Mouse (Mus musculus): ENCODE measurements around the gene Tspan4.
"Not testable (repeated sequence)": the region's sequence is repeated elsewhere in the genome, so short reads cannot be mapped to it uniquely, and the experiment has no call there.

Gene Tspan4

GRCm38 (mm10) chr7:141438201-141438968, 36.7 kb upstream of the Tspan4 start:
- no peak for DNase-seq (ENCODE audit: low read depth, low spot score)

DNA sequence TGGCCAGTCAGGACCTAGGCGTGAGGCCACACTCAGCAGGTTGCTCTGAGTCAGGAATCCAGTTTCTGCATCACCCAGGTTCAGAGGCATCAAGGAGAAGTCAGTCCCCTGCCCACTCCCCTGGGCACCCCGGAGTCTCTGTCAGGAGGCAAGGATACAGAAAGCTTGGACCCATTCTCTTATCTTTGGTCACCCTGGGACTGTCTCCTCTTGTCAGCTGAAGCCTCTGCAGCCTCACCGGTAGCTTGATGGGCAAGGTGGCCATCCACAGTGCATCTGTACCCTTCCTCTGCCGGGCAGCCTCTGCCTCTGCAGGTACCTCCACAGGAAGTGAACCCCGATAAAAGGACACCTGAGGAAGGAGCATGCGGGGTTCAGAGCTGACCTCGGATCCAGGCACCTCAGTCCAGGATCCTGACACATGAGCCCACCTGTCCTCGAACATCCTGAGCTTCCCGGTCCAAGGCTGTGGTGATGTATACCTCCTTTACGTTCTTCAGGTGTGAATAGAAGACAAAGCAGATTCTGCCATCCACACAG, 35.8 kb upstream of the Tspan4 start:
- no peak for DNase-seq (ENCODE audit: low read depth, low spot score)

DNA sequence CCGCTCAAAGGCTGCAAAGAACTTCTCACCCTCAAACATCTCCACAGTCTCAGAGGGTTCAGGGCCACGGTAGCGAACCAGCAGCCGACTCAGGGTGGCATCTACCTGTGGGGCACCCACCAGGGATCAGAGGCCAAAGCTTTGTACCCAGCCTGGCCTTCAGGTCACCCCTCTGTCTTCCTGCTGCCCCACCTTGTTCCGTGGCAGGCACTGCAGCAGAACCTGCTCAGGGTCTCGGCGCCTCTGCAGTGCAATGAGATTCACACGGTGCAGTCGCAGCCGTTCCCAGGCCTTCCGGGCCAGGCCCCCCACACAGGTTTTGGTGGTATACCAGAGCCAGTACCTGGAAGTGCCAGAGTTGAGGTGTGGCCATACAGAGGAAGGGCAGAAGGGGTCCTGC, 35.2 kb upstream of the Tspan4 start:
- no peak for DNase-seq (ENCODE audit: low read depth, low spot score)

DNA sequence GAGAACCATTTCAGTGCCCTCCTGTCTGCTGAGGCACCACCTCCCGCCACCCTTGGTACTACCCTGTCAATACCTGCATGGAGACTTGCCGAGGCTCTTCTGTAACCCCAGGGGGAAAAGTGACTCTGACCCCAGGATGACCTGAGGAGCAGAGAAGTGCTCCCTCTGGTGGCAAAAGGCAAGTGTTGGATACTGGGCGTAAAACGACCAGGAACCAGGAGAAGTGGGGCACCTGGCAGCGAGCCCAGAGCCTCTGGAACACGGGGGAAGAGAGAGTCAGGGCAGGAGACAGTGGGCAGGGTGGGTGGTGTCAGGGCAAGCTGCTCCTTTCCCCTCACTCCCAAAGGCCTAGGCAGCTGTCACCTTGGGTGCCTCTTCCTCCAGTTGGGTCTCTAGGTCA, 34.4 kb upstream of the Tspan4 start:
- peak; percentile 73 for DNase-seq (ENCODE audit: low read depth, low spot score)

GRCm38 (mm10) chr7:141441460-141441859, 33.6 kb upstream of the Tspan4 start:
- DNase-seq (ENCODE audit: low read depth, low spot score), result no peak

DNA sequence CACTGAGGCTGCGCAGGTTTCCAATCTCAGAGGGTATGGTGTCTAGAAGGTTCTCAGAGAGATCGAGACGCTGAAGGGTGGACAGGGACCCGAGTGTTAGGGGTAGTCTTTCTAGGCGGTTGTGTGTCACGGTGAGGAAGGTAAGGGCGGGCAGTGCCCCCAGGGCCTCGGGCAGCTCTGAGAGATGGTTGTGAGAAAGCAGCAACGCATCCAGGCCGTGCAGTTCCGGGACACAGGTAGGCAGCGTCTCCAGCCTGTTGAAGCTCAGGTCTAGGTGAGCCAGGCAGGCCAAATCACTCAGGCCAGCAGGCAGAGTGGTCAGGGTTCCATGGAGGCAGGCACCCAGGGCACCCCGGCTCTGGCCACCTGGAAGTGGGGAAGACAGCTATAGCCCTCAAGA, 32.8 kb upstream of the Tspan4 start:
- DNase-seq (ENCODE audit: low read depth, low spot score), result no peak

DNA sequence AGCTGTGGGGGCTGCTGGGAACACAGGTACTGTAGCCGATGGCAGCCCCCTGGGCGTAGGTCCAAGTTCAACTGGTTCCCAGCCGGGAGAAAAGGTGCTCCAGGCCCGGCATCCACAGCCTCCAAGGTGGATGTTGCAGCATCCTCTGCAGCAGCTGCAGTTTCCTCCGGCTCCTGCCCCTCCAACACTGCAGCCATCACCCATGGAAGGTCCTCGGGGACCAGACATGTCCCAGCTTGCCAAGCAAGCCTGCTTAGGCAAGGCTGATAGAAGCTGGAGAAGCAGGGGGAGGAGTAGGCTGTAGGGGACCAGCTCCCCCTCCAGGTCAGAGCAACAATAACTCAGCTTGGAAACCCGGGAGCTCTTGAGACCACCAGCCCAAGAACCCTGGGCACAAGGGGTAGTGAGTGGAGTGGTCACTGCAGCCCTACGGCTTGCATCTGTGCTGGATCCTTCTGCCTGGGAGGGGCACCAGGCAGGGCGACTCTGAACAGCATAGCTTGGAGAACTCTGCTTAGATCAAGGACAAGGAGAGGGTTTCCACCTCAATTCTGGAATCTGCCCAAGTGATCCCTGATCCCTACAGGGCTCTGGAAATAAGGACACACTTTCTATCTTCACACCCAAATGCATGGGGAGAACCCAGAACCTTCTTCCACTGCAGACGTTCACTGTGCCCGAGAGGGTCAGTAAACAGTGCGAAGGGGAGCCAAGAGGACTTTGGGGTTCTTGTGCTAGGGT, 31.8 kb upstream of the Tspan4 start:
- DNase-seq (ENCODE audit: low read depth, low spot score), result peak; percentile 38

GRCm38 (mm10) chr7:141443828-141444237, 31.2 kb upstream of the Tspan4 start, which contains the start of gene Pidd1:
TSS of gene Pidd1 (minus strand) at chr7:141444025.
- DNase-seq (ENCODE audit: low read depth, low spot score), result peak; percentile 78

- not testable (repeated sequence) for DNase-seq (ENCODE audit: low read depth, low spot score)
Observed at GRCm38 (mm10) chr7:141446374-141446773, 28.7 kb upstream of the Tspan4 start.

- DNase-seq (ENCODE audit: low read depth, low spot score), result peak; percentile 94
Observed at GRCm38 (mm10) chr7:141447110-141447991, 27.7 kb upstream of the Tspan4 start, which contains the start of gene Rplp2. TSS of gene Rplp2 (plus strand) at chr7:141447370.

- DNase-seq (ENCODE audit: low read depth, low spot score), result no peak
Observed at GRCm38 (mm10) chr7:141451928-141452327, 23.1 kb upstream of the Tspan4 start.

DNA sequence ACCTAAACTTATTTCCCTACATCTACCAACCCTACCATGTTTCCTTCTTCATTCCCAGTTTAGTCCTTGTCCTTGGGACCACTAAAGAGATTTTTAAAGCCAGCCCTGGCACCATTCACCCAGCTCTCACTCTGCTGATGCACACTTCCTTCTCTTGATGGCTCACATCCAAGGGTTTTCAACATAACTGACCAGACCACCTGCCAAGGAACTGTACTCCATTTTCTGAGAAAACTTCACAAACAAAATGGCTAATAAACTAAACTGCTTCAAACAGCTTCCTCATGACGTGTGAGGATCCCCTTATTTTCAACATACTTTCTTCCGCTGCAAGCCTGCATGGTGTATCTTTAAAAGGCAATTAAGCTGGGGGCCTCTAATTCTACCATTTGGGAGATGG, 21.4 kb upstream of the Tspan4 start:
- no peak for DNase-seq (ENCODE audit: low read depth, low spot score)

GRCm38 (mm10) chr7:141454967-141455551, 20.0 kb upstream of the Tspan4 start, which contains the start of gene Pnpla2:
TSS of gene Pnpla2 (plus strand) at chr7:141455198.
- peak; percentile 97 for DNase-seq (ENCODE audit: low read depth, low spot score)

DNA sequence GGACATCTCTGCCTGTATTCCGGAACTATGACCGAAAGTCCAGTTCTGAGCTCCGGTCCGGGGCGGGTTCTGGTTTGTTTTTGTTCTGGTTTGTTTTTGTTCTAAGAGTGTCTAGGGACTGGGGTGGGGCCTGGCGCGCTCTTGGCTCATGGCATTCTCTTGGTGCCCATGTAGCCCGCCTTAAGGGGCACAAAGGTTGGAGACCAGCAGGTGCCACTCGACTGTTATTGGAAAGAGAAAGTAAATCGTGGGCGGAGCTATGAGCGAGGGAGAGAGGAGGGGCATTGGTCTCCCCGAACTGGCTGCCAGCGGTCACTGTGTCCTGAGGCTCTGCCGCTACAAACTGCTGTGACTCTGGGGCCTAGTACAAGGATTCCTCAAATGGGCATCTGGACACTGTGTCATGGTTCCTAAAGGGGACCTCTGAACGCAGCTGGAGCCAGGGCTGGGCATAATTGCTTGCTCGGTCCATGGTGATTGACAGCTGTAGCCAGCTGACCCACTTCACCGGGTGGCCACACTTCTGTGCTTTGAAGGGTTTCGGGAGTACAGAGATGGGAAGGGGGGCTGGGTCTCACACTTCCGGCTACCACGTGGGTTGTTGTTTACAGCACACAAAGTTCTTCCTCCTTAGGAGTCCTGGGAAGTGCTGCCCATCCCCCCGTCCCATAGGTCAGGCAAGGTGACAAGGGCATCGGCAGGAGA, 19.3 kb upstream of the Tspan4 start:
- DNase-seq (ENCODE audit: low read depth, low spot score), result peak; percentile 73

- no peak for DNase-seq (ENCODE audit: low read depth, low spot score)
Observed at GRCm38 (mm10) chr7:141456739-141457138, 18.3 kb upstream of the Tspan4 start.

- no peak for DNase-seq (ENCODE audit: low read depth, low spot score)
Observed at GRCm38 (mm10) chr7:141457236-141457635, 17.8 kb upstream of the Tspan4 start.

GRCm38 (mm10) chr7:141457986-141458660, 16.9 kb upstream of the Tspan4 start:
- peak; percentile 84 for DNase-seq (ENCODE audit: low read depth, low spot score)

GRCm38 (mm10) chr7:141458661-141459060, 16.4 kb upstream of the Tspan4 start:
- no peak for DNase-seq (ENCODE audit: low read depth, low spot score)

DNA sequence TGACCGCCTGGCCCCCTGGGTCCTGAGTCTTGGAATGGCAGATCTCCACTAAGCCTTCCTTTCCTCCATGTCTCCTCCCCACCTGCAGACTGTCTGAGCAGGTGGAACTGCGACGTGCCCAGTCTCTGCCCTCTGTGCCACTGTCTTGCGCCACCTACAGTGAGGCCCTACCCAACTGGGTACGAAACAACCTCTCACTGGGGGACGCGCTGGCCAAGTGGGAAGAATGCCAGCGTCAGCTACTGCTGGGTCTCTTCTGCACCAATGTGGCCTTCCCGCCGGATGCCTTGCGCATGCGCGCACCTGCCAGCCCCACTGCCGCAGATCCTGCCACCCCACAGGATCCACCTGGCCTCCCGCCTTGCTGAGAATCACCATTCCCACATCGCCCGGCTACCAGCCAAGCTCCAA, 15.7 kb upstream of the Tspan4 start:
- no peak for DNase-seq (ENCODE audit: low read depth, low spot score)

- DNase-seq (ENCODE audit: low read depth, low spot score), result no peak
Observed at GRCm38 (mm10) chr7:141460001-141460390, 15.0 kb upstream of the Tspan4 start.

Measured in CD4-positive, CD25-positive, alpha-beta regulatory T cell, adult 2 months (primary cell).